Mouse (Mus musculus) cerebellum, adult 2 months (tissue): ENCODE data around the gene Akap4. TPM values are rescaled to one million over a fixed set of nuclear protein-coding genes. Genes with fewer than 3 reads are reported as not detected.

ENCODE experiments used
- DNase-seq, 2 experiments: peaks; one replicate each; pipeline ENCODE4 v3.0.0; 2021
- H3K27ac ChIP-seq: fragments of 200-500 bp; 2 replicates; pipeline ENCODE4 v1.5.1; 2012; ENCODE audit warnings: low read length, control low read depth, inconsistent platforms; ENCODE audit not compliant: insufficient read depth
- H3K27me3 ChIP-seq: fragments of 200-500 bp; 2 replicates; pipeline ENCODE4 v1.6.1; 2012; ENCODE audit warnings: inconsistent platforms, mild to moderate bottlenecking, low read length, moderate library complexity; ENCODE audit not compliant: control insufficient read depth, insufficient read depth
- H3K4me1 ChIP-seq: fragments of 200-500 bp; 2 replicates; pipeline ENCODE4 v1.6.1; 2011; ENCODE audit warnings: low read length; ENCODE audit not compliant: control insufficient read depth, insufficient read depth
- H3K4me3 ChIP-seq: fragments of 200-500 bp; replicated peaks from 2 replicates; pipeline ENCODE3; 2011; ENCODE audit warnings: mild to moderate bottlenecking, low read depth, low read length, control low read depth; ENCODE audit not compliant: insufficient read depth
- CTCF ChIP-seq: fragments of 200-500 bp; IDR thresholded peaks from 2 replicates; pipeline ENCODE4 v1.5.1; 2011; ENCODE audit warnings: low read depth, mild to moderate bottlenecking, control low read depth, low read length, moderate library complexity, borderline replicate concordance; ENCODE audit not compliant: insufficient read depth
- POLR2A ChIP-seq: fragments of 200-500 bp; IDR thresholded peaks from 2 replicates; pipeline ENCODE4 v1.6.1; 2011; ENCODE audit warnings: low read length, control low read depth, borderline replicate concordance; ENCODE audit not compliant: insufficient read depth
- whole genome bisulfite sequencing: fragments of 180-500 bp; shearing (Covaris S2); methylation state at CpG from one replicate; pipeline ENCODE4 v1.1.7; 2018; 5-methylcytosine and 5-hydroxymethylcytosine counted together
- polyA plus RNA-seq: library from polyadenylated mRNA; depleted of rRNA; stranded (reverse); fragments of >200 nt; gene quantifications from 2 replicates; pipeline ENCODE4 v1.2.3, GENCODE M21; 2012; rRNA removed

Gene Akap4
- polyA plus RNA-seq, 1 experiment, result not detected

GRCm38 (mm10) chrX:7102280-7102679 lies 35.0 kb downstream of the Akap4 start:
- Histone ChIP-seq H3K4me1 (no peaks in the 10 kb centered on the region), H3K27me3 (no peaks in the 10 kb centered on the region), H3K27ac (no peak overlapping the region), H3K4me3 (no peak overlapping the region)
- TF ChIP-seq CTCF, result no peak
- TF ChIP-seq POLR2A, result no peak
- no peak for DNase-seq

GRCm38 (mm10) chrX:7114885-7115284 lies 47.6 kb downstream of the Akap4 start:
- no peak for DNase-seq
- no peak overlapping the region for H3K27ac ChIP-seq
- 27% methylated on average over 3 of the region's 3 CpGs for WGBS

GRCm38 (mm10) chrX:7121618-7122280 lies 54.4 kb downstream of the Akap4 start:
- no peaks in the 10 kb centered on the region for H3K4me1 ChIP-seq
- H3K27ac ChIP-seq, result no peak overlapping the region
- TF ChIP-seq POLR2A (no peak), CTCF (no peak)
- no peaks in the 10 kb centered on the region for H3K27me3 ChIP-seq
- no peak for DNase-seq
- 81% methylated on average over 4 of the region's 4 CpGs for WGBS
- H3K4me3 ChIP-seq, result no peak overlapping the region

More at GRCm38 (mm10) chrX:7114885-7115284, 47.6 kb downstream of the Akap4 start:
- H3K4me1 ChIP-seq, result no peaks in the 10 kb centered on the region
- no peak overlapping the region for H3K4me3 ChIP-seq
- TF ChIP-seq CTCF (no peak), POLR2A (no peak)
- H3K27me3 ChIP-seq, result no peaks in the 10 kb centered on the region

Other genes with a start within 250 kb of the Akap4 start
- gene Ccnb3, start 25.9 kb upstream of the Akap4 start, polyA plus RNA-seq, result not detected in 2 replicates